Mouse (Mus musculus): Measurements from ENCODE around the gene Adra2b. TPM values are rescaled to one million over a fixed set of nuclear protein-coding genes. Genes with fewer than 3 reads are reported as not detected.

Gene Adra2b
- polyA plus RNA-seq, 1 experiment from 2014 or later: 1.3 TPM

DNA sequence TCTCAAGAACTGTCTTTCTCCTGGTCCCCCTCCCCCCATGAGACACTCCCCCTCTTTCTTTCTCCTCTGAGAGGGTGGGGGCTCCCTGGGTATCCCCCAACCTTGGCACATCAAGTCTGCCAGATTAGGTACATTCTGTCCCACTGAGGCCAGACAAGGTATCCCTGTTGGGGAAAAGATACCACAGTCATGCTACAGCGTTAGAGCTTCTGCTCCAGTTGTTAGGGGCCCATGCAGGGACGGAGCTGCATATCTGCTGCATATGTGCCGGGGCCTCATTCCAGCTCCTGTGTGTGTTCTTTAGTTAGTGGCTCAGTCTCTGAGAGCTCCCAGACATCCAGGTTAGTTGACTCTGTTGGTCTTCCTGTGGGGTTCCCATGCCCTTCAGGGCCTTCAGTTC, 11.1 kb downstream of the Adra2b start:
- no peak overlapping the region for H3K9ac ChIP-seq
- no peaks in the 10 kb centered on the region for H3K9me3 ChIP-seq
- no peak overlapping the region for H3K4me3 ChIP-seq
- WGBS: 88% methylated on average over 3 of the region's 3 CpGs
- H3K4me1 ChIP-seq: peaks cover 14% of the 10 kb centered on the region; the same call in 1 of the 2 replicates
- no peak overlapping the region for H3K27ac ChIP-seq
- no peaks in the 10 kb centered on the region for H3K36me3 ChIP-seq
- no peaks in the 10 kb centered on the region; the same call in 1 of the 2 replicates for H3K27me3 ChIP-seq (replicated peaks)
- H3K4me2 ChIP-seq (replicated peaks): no peak overlapping the region
- ATAC-seq (ENCODE audit: low FRiP score, low read depth): no peak

DNA sequence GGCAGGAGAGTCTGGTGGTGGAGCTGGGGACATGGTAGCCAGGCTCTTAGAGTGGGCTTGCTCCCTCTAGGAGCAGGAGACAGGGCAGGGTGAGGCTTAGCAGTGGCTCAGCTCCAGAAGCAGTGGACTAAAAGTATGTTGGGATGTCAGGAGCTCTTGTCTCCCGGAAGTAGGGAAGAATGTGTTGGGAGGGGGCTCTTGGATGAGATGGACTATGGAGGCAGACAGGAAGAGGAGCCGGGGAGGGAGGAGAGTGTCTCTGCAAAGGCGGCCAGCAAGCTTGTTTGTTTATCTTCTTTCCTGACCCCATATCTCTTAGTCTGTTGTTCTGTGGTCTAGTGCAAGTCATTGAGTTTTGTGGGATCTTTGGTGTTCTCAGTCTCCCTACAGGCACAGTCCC, 12.1 kb downstream of the Adra2b start:
- ATAC-seq (ENCODE audit: low FRiP score, low read depth): no peak
- 77% methylated on average over 3 of the region's 3 CpGs for WGBS
- no peaks in the 10 kb centered on the region for H3K9me3 ChIP-seq
- H3K4me1 ChIP-seq: peaks cover 10% of the 10 kb centered on the region; the same call in 1 of the 2 replicates
- H3K4me3 ChIP-seq: no peak overlapping the region
- no peaks in the 10 kb centered on the region for H3K36me3 ChIP-seq
- no peak overlapping the region for H3K4me2 ChIP-seq (replicated peaks)
- no peak overlapping the region for H3K9ac ChIP-seq
- no peak overlapping the region for H3K27ac ChIP-seq
- no peaks in the 10 kb centered on the region; the same call in 1 of the 2 replicates for H3K27me3 ChIP-seq (replicated peaks)

DNA sequence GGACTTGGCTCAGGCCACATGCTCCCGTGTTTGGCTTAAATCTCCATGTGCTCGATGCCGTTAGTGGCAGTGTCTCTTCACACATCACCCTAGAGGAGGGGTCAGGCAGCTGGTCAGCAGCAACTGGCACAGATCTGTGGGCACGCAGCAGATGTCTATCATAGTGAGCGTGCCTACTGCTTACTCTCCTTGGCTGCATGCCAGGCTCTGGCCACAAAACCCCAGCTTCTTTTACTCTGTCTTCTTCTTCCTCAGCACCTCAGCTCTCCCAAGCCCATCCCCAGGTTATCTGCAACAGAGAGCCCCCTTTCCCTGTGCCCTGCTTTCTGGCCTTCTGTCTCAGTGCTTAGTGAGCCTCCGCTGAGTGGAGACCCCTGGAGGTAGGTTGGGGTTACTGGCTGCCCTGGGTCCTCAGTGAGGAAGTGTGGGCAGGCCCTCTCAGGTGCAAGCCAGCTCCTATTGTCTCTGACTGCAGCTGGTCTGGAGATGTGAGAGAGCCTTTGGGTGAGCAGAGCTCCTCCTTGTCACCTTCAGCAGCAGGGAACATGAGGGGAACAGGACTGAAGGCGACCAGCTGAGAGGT, 12.8 kb downstream of the Adra2b start:
- Histone ChIP-seq H3K4me1 (peaks cover 10% of the 10 kb centered on the region; the same call in 1 of the 2 replicates), H3K9ac (no peak overlapping the region), H3K4me3 (no peak overlapping the region), H3K9me3 (no peaks in the 10 kb centered on the region), H3K36me3 (no peaks in the 10 kb centered on the region), H3K4me2 (replicated peaks) (no peak overlapping the region), H3K27me3 (replicated peaks) (no peaks in the 10 kb centered on the region; the same call in 1 of the 2 replicates), H3K27ac (no peak overlapping the region)
- ATAC-seq (ENCODE audit: low FRiP score, low read depth): no peak
- 60% methylated on average over 7 of the region's 7 CpGs for WGBS

DNA sequence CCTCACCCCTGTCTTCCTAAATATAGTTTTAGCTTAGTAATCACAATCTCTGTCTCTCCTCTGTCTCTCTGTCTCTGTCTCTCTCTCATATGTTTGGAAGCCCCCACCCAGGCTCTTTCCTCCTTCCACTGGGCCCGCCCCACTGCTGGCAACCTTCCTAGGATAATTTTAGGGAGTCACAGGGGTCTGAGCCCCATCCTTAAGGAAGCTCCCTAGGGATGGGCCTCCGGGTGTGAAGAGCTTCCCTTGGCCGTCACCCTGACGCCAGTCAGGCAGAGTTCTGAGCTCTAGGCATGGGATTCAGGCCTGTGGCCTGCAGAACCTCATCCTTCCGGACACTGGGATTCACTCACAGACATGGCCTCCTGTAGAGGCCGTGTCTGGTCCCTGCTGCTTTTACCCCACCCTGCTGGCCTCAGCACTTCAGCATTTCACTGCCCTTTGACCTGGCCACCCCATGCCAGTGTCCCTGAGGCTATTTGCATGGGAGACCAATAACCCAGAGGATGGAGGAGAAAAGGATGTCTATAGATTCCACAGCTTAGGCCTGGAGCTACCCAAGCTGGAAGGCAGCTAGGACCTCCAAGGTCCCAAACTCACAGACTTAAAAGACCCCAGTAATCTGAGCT, 13.5 kb downstream of the Adra2b start:
- no peaks in the 10 kb centered on the region for H3K9me3 ChIP-seq
- ATAC-seq (ENCODE audit: low FRiP score, low read depth): no peak
- no peak overlapping the region for H3K4me3 ChIP-seq
- H3K4me1 ChIP-seq: peaks cover 10% of the 10 kb centered on the region; the same call in 1 of the 2 replicates
- H3K9ac ChIP-seq: no peak overlapping the region
- no peaks in the 10 kb centered on the region for H3K36me3 ChIP-seq
- WGBS: 79% methylated on average over 6 of the region's 6 CpGs
- no peak overlapping the region for H3K4me2 ChIP-seq (replicated peaks)
- H3K27me3 ChIP-seq (replicated peaks): no peaks in the 10 kb centered on the region; the same call in 1 of the 2 replicates
- H3K27ac ChIP-seq: no peak overlapping the region

DNA sequence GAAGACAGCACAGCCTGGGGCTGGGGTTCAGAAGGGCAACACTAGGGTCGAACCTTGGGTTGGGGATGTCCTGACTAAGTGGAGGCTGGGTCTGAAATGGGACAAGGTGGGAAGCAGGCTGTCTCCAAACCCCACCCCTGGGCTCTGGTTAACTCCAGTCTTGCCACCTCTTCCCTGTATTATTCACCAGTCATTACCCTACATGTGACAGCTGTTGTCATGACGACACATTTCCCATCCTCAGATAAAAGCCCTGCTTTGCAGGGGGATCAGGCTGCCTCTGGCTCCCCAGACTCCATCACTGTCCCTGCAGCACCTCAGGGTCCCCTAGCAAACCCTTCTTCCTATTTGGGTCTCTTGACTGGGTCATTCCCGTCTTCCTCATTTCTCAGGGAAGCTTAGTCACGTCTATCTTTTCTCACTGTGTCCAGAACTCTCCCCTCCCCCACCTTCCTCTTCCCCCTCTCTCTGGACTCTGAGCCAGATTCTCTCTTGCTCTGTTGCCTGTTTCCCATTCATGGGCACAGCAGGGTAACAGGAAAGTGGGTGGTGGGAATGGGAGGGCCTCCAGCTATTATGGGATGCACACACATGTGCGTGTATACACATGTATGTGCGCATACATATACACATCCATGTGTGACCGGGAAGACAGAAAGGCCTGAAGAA, 15.1 kb downstream of the Adra2b start:
- no peak overlapping the region for H3K4me3 ChIP-seq
- H3K27ac ChIP-seq: no peak overlapping the region
- no peaks in the 10 kb centered on the region for H3K36me3 ChIP-seq
- H3K27me3 ChIP-seq (replicated peaks): no peaks in the 10 kb centered on the region; the same call in 1 of the 2 replicates
- ATAC-seq (ENCODE audit: low FRiP score, low read depth): peak; percentile 21; the same call in 1 of the 2 replicates
- peaks cover 10% of the 10 kb centered on the region; the same call in 1 of the 2 replicates for H3K4me1 ChIP-seq
- no peaks in the 10 kb centered on the region for H3K9me3 ChIP-seq
- H3K4me2 ChIP-seq (replicated peaks): no peak overlapping the region
- H3K9ac ChIP-seq: no peak overlapping the region
- 68% methylated on average over 7 of the region's 7 CpGs for WGBS

DNA sequence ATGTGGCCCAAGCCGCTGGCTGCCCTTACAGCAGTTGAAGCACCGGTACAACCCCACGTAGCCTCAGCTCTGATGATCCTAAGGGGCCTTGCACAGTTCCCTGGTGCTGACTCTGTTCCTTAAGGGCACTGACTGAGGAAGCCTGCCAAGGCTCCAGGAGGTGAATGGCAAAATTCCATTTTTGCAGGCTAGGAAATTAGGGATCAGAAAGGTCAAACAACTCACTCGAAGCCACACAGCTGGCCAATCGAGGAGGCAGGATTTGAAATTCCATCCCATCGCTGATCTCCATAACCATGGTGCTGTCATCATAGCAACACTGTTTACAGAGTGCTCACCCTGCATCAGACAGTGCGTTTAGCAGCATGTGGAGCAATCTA, 15.6 kb downstream of the Adra2b start:
- WGBS: 77% methylated on average over 7 of the region's 7 CpGs
- ATAC-seq (ENCODE audit: low FRiP score, low read depth): no peak
- Histone ChIP-seq H3K36me3 (no peaks in the 10 kb centered on the region), H3K9ac (no peak overlapping the region), H3K4me2 (replicated peaks) (no peak overlapping the region), H3K27me3 (replicated peaks) (no peaks in the 10 kb centered on the region; the same call in 1 of the 2 replicates), H3K4me1 (peaks cover 10% of the 10 kb centered on the region; the same call in 1 of the 2 replicates), H3K9me3 (no peaks in the 10 kb centered on the region), H3K4me3 (no peak overlapping the region), H3K27ac (no peak overlapping the region)

DNA sequence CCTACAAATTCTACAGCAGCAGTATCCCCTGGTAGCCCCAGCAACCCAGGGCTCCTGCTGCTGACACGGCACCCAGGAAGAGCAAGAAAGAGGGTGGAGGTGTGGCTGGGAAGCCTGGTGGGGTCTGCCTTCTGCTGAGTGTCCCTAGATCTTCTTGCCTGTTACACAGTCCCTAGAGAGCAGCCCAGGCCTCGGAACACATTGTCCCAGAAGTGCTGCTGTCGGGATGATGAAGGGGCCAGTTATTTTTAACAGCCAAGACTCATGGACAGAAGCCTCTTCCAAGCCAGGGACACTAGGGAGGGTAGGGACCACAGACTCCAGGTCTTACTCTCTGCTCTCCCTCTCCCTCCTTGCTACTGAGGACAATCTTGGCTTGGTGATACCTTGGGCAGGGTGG, 16.2 kb downstream of the Adra2b start:
- Histone ChIP-seq H3K4me2 (replicated peaks) (no peak overlapping the region), H3K36me3 (no peaks in the 10 kb centered on the region), H3K4me3 (no peak overlapping the region), H3K27ac (no peak overlapping the region), H3K4me1 (peaks cover 10% of the 10 kb centered on the region; the same call in 1 of the 2 replicates), H3K27me3 (replicated peaks) (no peaks in the 10 kb centered on the region; the same call in 1 of the 2 replicates), H3K9ac (no peak overlapping the region), H3K9me3 (no peaks in the 10 kb centered on the region)
- 70% methylated on average over 3 of the region's 3 CpGs for WGBS
- ATAC-seq (ENCODE audit: low FRiP score, low read depth): no peak

DNA sequence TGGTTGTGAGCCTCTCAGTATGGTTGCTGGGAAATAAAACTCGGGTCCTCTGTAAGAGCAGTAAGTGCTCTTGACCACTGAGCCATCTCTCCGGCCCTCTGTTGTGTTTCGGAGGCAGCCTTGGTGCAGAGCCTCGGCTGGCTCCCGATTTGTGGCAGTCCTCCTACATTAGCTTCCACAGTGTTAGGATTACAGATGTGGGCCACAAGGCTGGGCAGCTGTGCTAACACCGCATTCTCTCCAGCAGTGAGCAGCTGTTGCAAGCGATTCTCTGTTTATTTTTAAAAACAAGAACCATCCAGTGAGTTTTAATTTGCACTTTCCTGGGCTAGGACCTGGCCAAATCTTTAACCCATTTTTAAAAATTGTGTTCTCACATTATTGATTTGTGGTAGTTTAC, 20.9 kb downstream of the Adra2b start:
- Histone ChIP-seq H3K9ac (no peak overlapping the region), H3K27me3 (replicated peaks) (no peaks in the 10 kb centered on the region), H3K36me3 (no peaks in the 10 kb centered on the region), H3K4me3 (no peak overlapping the region), H3K9me3 (no peaks in the 10 kb centered on the region), H3K27ac (no peak overlapping the region), H3K4me1 (no peaks in the 10 kb centered on the region), H3K4me2 (replicated peaks) (no peak overlapping the region)
- ATAC-seq (ENCODE audit: low FRiP score, low read depth): no peak
- WGBS: 70% methylated on average over 7 of the region's 7 CpGs

DNA sequence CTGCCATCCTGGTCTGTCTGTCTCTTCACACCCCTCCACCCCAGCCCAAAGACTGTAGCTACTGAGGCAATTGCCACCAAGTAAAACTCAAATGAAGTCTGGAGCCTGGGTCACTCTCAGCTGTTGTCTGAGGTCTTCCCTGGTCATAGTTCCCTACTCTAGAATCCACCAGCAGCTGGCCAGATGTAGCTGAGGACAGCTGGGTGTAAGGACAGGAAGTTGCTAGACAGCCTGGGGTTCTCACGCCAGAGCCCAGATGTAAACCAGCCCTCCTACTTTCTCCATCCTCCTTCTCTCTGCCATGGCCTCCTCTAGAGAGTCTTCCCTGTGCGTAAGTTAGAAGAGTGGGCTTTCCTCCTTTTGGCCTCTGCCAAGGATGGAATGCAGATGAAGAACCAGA, 24.5 kb downstream of the Adra2b start:
- H3K4me3 ChIP-seq: no peak overlapping the region
- ATAC-seq (ENCODE audit: low FRiP score, low read depth): no peak
- no peak overlapping the region for H3K9ac ChIP-seq
- no peaks in the 10 kb centered on the region for H3K4me1 ChIP-seq
- H3K27ac ChIP-seq: no peak overlapping the region
- H3K36me3 ChIP-seq: no peaks in the 10 kb centered on the region
- H3K4me2 ChIP-seq (replicated peaks): no peak overlapping the region
- no peaks in the 10 kb centered on the region for H3K27me3 ChIP-seq (replicated peaks)
- H3K9me3 ChIP-seq: no peaks in the 10 kb centered on the region
- 88% methylated on average over 2 of the region's 2 CpGs for WGBS

DNA sequence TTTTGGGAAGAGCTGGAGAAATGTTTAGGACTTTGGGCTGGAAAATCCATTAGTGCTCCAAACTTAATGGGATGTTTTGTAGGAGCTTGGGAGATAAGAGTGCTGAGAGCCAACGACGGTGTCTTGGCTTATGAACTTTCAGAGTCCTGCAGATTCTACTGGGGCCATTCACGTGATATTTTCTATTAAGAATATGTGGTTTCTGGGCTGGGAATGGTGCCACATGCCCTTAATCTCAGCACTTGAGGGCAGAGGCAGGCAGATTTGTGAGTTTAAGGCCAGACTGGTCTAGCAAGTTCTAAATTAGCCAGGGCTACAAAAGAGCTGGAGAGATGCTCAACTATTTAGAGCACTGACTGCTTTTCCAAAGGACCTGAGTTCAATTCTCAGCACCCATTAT, 27.3 kb downstream of the Adra2b start:
- Histone ChIP-seq H3K27ac (no peak overlapping the region), H3K9ac (no peak overlapping the region), H3K9me3 (no peaks in the 10 kb centered on the region), H3K4me2 (replicated peaks) (no peak overlapping the region), H3K4me3 (no peak overlapping the region), H3K27me3 (replicated peaks) (no peaks in the 10 kb centered on the region), H3K4me1 (no peaks in the 10 kb centered on the region), H3K36me3 (no peaks in the 10 kb centered on the region)
- ATAC-seq (ENCODE audit: low FRiP score, low read depth): no peak
- 80% methylated on average over 3 of the region's 3 CpGs for WGBS

DNA sequence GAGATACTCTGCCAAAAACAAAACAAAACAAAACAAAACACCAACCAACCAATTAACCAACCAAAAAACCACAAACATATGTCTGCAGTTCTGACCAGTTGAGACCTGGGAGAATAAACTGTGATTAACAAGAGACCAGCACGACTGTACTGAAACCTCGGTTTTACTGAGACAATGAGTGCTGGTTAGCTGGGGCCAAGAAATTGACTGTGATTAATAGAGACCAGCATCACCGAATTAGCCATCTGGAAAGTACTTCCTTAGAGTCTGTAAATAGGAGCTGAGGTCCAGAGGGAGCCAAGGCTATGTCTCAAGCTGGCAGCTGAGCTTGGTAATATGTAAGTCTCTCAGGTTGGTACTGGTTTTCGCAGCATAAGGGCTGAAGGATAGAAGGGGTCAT, 27.8 kb downstream of the Adra2b start:
- 68% methylated on average over 4 of the region's 4 CpGs for WGBS
- Histone ChIP-seq H3K4me1 (no peaks in the 10 kb centered on the region), H3K4me3 (no peak overlapping the region), H3K9ac (no peak overlapping the region), H3K27me3 (replicated peaks) (no peaks in the 10 kb centered on the region), H3K9me3 (no peaks in the 10 kb centered on the region), H3K4me2 (replicated peaks) (no peak overlapping the region), H3K27ac (no peak overlapping the region), H3K36me3 (no peaks in the 10 kb centered on the region)
- ATAC-seq (ENCODE audit: low FRiP score, low read depth): no peak

DNA sequence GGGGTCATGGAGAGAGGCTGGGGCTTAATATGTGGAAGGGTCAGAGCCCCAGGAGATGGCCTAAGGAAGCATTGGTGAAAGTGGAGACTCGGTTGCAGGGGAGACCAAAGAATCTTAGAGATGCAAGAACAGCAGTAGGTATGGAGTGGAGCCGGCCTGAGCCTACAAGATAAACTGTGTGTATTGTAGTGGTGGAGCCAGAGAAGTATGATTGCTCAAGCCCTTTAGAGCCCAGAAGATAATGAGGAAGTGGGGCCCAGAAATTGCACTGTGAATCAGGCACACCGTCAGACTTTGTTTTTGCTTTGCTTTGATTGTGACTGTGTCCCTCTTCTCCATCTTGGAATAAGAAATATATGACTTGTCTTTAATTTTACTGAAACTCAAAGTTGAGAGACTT, 28.3 kb downstream of the Adra2b start:
- no peaks in the 10 kb centered on the region for H3K9me3 ChIP-seq
- no peaks in the 10 kb centered on the region for H3K4me1 ChIP-seq
- WGBS: 70% methylated on average over 3 of the region's 3 CpGs
- H3K27ac ChIP-seq: no peak overlapping the region
- H3K9ac ChIP-seq: no peak overlapping the region
- H3K36me3 ChIP-seq: no peaks in the 10 kb centered on the region
- H3K4me2 ChIP-seq (replicated peaks): no peak overlapping the region
- ATAC-seq (ENCODE audit: low FRiP score, low read depth): no peak
- H3K27me3 ChIP-seq (replicated peaks): no peaks in the 10 kb centered on the region
- no peak overlapping the region for H3K4me3 ChIP-seq
